Mouse (Mus musculus): ENCODE measurements at regions not wholly inside any gene's neighbourhood (a gene's known extent, or its start where the extent isn't known, plus 50 kb on each side); places are given as distances from the start of the nearest gene placed in this dataset.

GRCm38 (mm10) chr14:62163120-62163796 is 129.1 kb upstream of the Rnaseh2b start:
- ATAC-seq (replicated peaks; ENCODE audit: low FRiP score, poor library complexity, severe bottlenecking): no peak

- no peak for ATAC-seq (replicated peaks; ENCODE audit: low FRiP score, poor library complexity, severe bottlenecking)
These were observed 127.5 kb upstream of the Rnaseh2b start for GRCm38 (mm10) chr14:62164918-62165317.

GRCm38 (mm10) chr14:62166006-62166405 is 126.4 kb upstream of the Rnaseh2b start:
- ATAC-seq (replicated peaks; ENCODE audit: low FRiP score, poor library complexity, severe bottlenecking): no peak

GRCm38 (mm10) chr14:62166596-62166995 is 125.8 kb upstream of the Rnaseh2b start:
- ATAC-seq (replicated peaks; ENCODE audit: low FRiP score, poor library complexity, severe bottlenecking): no peak

GRCm38 (mm10) chr14:62167090-62167489 is 125.3 kb upstream of the Rnaseh2b start:
- no peak for ATAC-seq (replicated peaks; ENCODE audit: low FRiP score, poor library complexity, severe bottlenecking)

GRCm38 (mm10) chr14:62168711-62169110 is 123.7 kb upstream of the Rnaseh2b start:
- ATAC-seq (replicated peaks; ENCODE audit: low FRiP score, poor library complexity, severe bottlenecking): no peak

- ATAC-seq (replicated peaks; ENCODE audit: low FRiP score, poor library complexity, severe bottlenecking): no peak
These were observed 122.0 kb upstream of the Rnaseh2b start for GRCm38 (mm10) chr14:62170385-62170784.

GRCm38 (mm10) chr14:62171256-62172047 is 120.9 kb upstream of the Rnaseh2b start:
- no peak for ATAC-seq (replicated peaks; ENCODE audit: low FRiP score, poor library complexity, severe bottlenecking)

- ATAC-seq (replicated peaks; ENCODE audit: low FRiP score, poor library complexity, severe bottlenecking): no peak
These were observed 118.4 kb upstream of the Rnaseh2b start for GRCm38 (mm10) chr14:62173835-62174530.

- ATAC-seq (replicated peaks; ENCODE audit: low FRiP score, poor library complexity, severe bottlenecking): no peak
These were observed 116.9 kb upstream of the Rnaseh2b start for GRCm38 (mm10) chr14:62175384-62176048.

- ATAC-seq (replicated peaks; ENCODE audit: low FRiP score, poor library complexity, severe bottlenecking): no peak
These were observed 114.9 kb upstream of the Rnaseh2b start for GRCm38 (mm10) chr14:62177509-62177908.

GRCm38 (mm10) chr14:62187360-62187759 is 105.0 kb upstream of the Rnaseh2b start:
- no peak for ATAC-seq (replicated peaks; ENCODE audit: low FRiP score, poor library complexity, severe bottlenecking)

- ATAC-seq (replicated peaks; ENCODE audit: low FRiP score, poor library complexity, severe bottlenecking): no peak
These were observed 104.1 kb upstream of the Rnaseh2b start for GRCm38 (mm10) chr14:62188147-62188885.

GRCm38 (mm10) chr14:62191624-62192023 is 100.8 kb upstream of the Rnaseh2b start:
- ATAC-seq (replicated peaks; ENCODE audit: low FRiP score, poor library complexity, severe bottlenecking): no peak

GRCm38 (mm10) chr14:62192814-62193213 is 99.6 kb upstream of the Rnaseh2b start:
- ATAC-seq (replicated peaks; ENCODE audit: low FRiP score, poor library complexity, severe bottlenecking): no peak

- no peak for ATAC-seq (replicated peaks; ENCODE audit: low FRiP score, poor library complexity, severe bottlenecking)
These were observed 99.0 kb upstream of the Rnaseh2b start for GRCm38 (mm10) chr14:62193371-62193770.

GRCm38 (mm10) chr14:62196776-62197175 is 95.6 kb upstream of the Rnaseh2b start:
- no peak for ATAC-seq (replicated peaks; ENCODE audit: low FRiP score, poor library complexity, severe bottlenecking)

- no peak for ATAC-seq (replicated peaks; ENCODE audit: low FRiP score, poor library complexity, severe bottlenecking)
These were observed 93.8 kb upstream of the Rnaseh2b start for GRCm38 (mm10) chr14:62198476-62199190.

- ATAC-seq (replicated peaks; ENCODE audit: low FRiP score, poor library complexity, severe bottlenecking): no peak
These were observed 77.3 kb upstream of the Rnaseh2b start for GRCm38 (mm10) chr14:62215071-62215470.

All from erythroid progenitor cell, adult 5-6 weeks (primary cell).